Mouse (Mus musculus) midbrain, embryonic 12.5 days (tissue): ENCODE results near the gene Endog. TPM values are rescaled to one million over a fixed set of nuclear protein-coding genes. Genes with fewer than 3 reads are reported as not detected.
A peak's percentile ranks its signal among the peaks of the same experiment; 100 is the strongest.
"Not testable (repeated sequence)": the region's sequence is repeated elsewhere in the genome, so short reads cannot be mapped to it uniquely, and the experiment has no call there.

Source experiments
- ATAC-seq: fragments of 200-750 bp; cut with Nextera tagmentation; 2 replicates; pipeline ENCODE4 v1.8.0; 2017; ENCODE audit warnings: low read depth, moderate TSS enrichment, moderate library complexity; ENCODE audit not compliant: low FRiP score
- H3K27ac ChIP-seq: fragments of 300-500 bp; sonication (generic); replicated peaks from 2 replicates; pipeline ENCODE4 v1.5.1; 2016; ENCODE audit warnings: mild to moderate bottlenecking
- H3K27me3 ChIP-seq: fragments of 300-500 bp; sonication (generic); 2 replicates; pipeline ENCODE4 v1.6.1; 2016; ENCODE audit warnings: mild to moderate bottlenecking
- H3K36me3 ChIP-seq: fragments of 300-500 bp; sonication (generic); 2 replicates; pipeline ENCODE4 v1.6.1; 2016
- H3K4me1 ChIP-seq: fragments of 300-500 bp; sonication (generic); 2 replicates; pipeline ENCODE4 v1.6.1; 2016
- H3K4me2 ChIP-seq: fragments of 300-500 bp; sonication (generic); replicated peaks from 2 replicates; pipeline ENCODE4 v1.6.1; 2016; ENCODE audit warnings: mild to moderate bottlenecking, moderate library complexity
- H3K4me3 ChIP-seq: fragments of 300-500 bp; sonication (generic); 2 replicates; pipeline ENCODE4 v1.5.1; 2016; ENCODE audit warnings: mild to moderate bottlenecking
- H3K9ac ChIP-seq: fragments of 300-500 bp; sonication (generic); replicated peaks from 2 replicates; pipeline ENCODE4 v1.6.1; 2016; ENCODE audit warnings: mild to moderate bottlenecking, moderate library complexity
- H3K9me3 ChIP-seq: fragments of 300-500 bp; sonication (generic); 2 replicates; pipeline ENCODE4 v1.6.1; 2016; ENCODE audit warnings: mild to moderate bottlenecking
- WGBS: fragments of 180-500 bp; shearing (Covaris S2); methylation state at CpG from one replicate; pipeline ENCODE4 v1.1.7; 2016; 5-methylcytosine and 5-hydroxymethylcytosine counted together
- polyA plus RNA-seq: library from polyadenylated mRNA; unstranded; fragments of >200 nt; fragmentation: Nextera tagmentation; extraction: Ambion mirVana; gene quantifications from 2 replicates; pipeline ENCODE4 v1.2.1, GENCODE M21; 2016

The Endog gene
- polyA plus RNA-seq, result 13.9 and 14.2 TPM in 2 replicates

DNA sequence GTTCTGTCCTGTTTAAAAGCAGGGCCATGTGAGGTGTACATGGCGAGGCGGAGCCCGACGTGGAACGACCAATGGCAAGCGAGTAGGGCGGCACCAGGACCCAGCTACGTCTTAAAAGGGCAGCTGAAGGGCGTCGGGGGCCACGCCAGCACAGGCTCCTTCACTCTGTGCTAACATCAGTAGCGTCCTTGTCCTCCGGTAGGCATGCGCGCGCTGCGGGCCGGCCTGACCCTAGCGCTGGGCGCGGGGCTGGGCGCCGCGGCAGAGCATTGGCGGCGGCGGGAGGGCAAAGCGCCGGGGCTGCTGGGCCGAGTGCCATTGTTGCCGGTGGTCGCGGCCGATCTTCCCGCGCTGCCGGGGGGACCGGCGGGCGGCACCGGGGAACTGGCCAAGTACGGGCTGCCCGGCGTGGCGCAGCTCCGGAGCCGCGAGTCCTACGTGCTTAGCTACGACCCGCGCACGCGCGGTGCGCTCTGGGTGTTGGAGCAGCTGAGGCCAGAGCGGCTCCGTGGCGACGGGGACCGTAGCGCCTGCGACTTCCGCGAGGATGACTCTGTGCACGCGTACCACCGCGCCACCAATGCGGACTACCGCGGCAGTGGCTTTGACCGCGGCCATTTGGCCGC is at the start of gene Endog:
Gene Endog (plus strand): TSS at position 123 of the 626 bp plus-strand sequence.
- peak within 1 kb of the TSS; percentile 70 for H3K9ac ChIP-seq
- peak within 1 kb of the TSS; percentile 90 for H3K27ac ChIP-seq
- WGBS, result under 1% methylated on average over 68 of the region's 75 CpGs
- peak within 1 kb of the TSS; percentile 76 for H3K4me3 ChIP-seq
- H3K4me1 ChIP-seq, result peaks cover 8% of the 10 kb centered on the region
- ATAC-seq, result peak; percentile 94
- H3K36me3 ChIP-seq, result peaks cover 41% of the 10 kb centered on the region
- peaks cover 11% of the 10 kb centered on the region for H3K27me3 ChIP-seq
- H3K4me2 ChIP-seq, result peak within 1 kb of the TSS; percentile 91
- peaks cover 7% of the 10 kb centered on the region; the same call in 1 of the 2 replicates for H3K9me3 ChIP-seq

DNA sequence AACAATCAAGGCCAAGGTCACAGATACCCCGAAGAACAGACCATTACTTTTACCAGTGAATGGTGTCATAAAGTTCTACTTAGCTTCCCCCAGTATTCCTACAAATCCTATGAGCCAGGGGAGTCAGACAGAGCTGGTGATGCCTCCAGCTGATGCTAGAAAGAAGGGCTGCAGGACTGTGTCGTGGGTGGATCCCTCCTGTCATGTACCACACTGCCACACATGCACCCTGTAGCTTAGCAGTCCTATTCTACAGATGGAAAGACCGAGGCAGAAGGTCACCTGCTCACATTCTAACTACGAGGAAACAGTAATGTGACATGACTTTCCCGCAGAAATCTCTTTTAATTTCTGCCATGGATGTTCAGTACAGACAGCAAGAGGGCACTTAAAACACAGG is 48.5 kb upstream of the Endog start:
- Histone ChIP-seq H3K4me2 (no peak overlapping the region), H3K36me3 (no peaks in the 10 kb centered on the region), H3K4me3 (no peak overlapping the region), H3K4me1 (peaks cover 39% of the 10 kb centered on the region), H3K27ac (no peak overlapping the region), H3K9me3 (no peaks in the 10 kb centered on the region), H3K9ac (no peak overlapping the region), H3K27me3 (no peaks in the 10 kb centered on the region)
- WGBS, result 91% methylated on average over 5 of the region's 5 CpGs
- no peak for ATAC-seq

DNA sequence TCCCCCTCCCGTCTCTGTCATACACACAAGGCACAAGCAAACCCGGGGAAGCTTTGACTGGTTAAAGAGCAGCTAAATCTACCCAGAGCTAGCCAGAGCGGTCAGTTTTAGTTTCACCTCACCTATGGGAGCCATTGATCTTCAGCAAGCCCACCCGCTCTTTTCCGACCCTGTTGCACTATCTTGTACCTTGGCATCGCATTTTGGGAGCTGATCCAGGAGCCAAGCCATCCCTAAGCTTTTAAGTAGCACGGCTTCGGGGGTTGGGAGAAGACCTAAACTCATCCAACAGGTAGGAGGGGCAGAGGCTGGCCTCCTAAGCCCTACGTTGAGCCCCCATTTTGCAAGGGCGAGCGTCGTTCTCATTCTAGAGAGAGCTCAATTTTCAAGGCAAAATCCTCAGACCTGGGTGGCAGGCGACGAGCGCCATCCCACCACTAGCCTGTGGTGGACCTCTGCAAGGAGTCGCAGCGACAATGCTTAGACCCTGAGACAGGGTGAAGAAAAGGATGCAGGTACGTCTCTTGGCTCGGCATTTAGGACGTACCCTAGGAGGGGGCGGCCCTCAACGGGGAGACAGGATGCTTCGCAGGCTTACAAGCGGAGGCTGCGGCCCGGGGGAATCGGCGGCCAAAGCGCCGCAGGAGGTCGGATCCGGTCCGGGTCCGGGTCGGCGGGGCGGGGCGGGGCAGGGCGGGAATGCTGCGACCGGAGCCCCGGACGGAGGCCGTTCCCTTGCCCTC is 47.4 kb upstream of the Endog start:
- H3K9ac ChIP-seq, result peak overlapping the region; percentile 91
- no peaks in the 10 kb centered on the region for H3K36me3 ChIP-seq
- peaks cover 37% of the 10 kb centered on the region for H3K4me1 ChIP-seq
- WGBS, result 1% methylated on average over 44 of the region's 44 CpGs
- H3K9me3 ChIP-seq, result no peaks in the 10 kb centered on the region
- H3K27ac ChIP-seq, result peak overlapping the region; percentile 90
- H3K4me3 ChIP-seq, result peak overlapping the region; percentile 89
- no peaks in the 10 kb centered on the region for H3K27me3 ChIP-seq
- peak overlapping the region; percentile 88 for H3K4me2 ChIP-seq
- ATAC-seq, result peak; percentile 63

DNA sequence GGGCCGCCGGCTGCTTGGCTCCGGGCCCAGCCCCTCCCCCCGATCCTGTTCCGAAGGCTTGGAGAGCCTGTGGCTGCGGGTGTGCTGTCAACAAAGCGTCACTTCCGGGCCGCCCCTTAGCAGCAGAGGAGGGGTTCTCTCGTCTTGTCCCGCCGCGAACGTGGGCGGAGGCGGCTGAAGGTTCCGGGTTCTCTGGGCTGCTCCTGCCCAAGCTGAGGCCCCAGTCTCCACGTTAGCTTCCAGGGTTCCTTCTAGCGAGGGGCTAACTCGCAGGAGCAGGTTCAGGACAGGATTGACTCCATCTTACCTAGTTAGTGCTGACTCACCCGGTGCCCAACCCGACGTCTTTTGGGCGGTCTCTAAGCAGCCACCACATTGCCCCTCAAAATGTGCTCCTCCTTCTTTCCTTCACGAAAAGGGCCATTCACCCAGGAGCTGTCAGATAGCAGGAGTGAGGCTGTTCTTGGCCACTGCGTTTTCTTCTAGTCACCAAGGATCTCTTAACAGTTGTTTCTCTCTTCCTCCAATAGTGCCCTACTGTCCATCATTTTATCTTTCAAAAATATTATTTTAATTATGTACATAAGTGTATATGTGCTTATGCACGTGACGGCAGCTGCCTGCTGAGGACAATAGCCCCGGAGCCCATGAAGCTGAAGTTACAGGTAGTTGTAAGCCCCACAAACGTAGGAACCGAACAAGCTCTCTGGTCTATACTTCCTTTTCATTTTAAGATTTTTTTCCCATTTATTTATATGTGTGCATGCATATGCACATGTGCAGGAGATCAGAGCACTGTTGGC is 46.6 kb upstream of the Endog start, which contains the start of gene Zer1:
Gene Zer1 (minus strand): TSS at position 114 of the 803 bp plus-strand sequence.
- ATAC-seq, result peak; percentile 96
- no peaks in the 10 kb centered on the region for H3K36me3 ChIP-seq
- WGBS, result 10% methylated on average over 31 of the region's 31 CpGs

DNA sequence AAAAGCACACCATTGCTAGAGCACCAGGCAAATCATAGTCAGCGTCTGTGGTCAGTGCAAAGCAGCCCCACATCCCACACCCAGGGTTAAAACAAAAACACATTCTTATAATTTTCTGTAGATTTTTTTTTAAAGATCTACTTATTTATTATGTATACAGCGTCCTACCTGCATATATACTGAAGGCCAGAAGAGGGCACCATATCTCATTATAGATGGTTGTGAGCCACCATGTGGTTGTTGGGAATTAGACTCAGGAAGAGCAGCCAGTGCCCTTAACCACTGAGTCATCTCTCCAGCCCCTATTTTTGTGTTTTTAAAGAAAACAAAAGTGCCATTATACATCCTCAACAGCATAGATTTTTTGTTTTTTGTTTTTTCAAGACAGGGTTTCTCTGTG is 42.5 kb upstream of the Endog start:
- Histone ChIP-seq H3K4me1 (peaks cover 14% of the 10 kb centered on the region), H3K4me2 (no peak overlapping the region), H3K9me3 (no peaks in the 10 kb centered on the region), H3K36me3 (no peaks in the 10 kb centered on the region), H3K4me3 (no peak overlapping the region), H3K27ac (no peak overlapping the region), H3K9ac (no peak overlapping the region), H3K27me3 (no peaks in the 10 kb centered on the region)
- no peak for ATAC-seq
- WGBS, result 31% methylated on average over 2 of the region's 2 CpGs

More for the DNA sequence above, 46.6 kb upstream of the Endog start, which contains the start of gene Zer1:
- peak within 1 kb of the TSS; percentile 89 for H3K4me3 ChIP-seq
- H3K9me3 ChIP-seq, result no peaks in the 10 kb centered on the region
- peak within 1 kb of the TSS; percentile 90 for H3K27ac ChIP-seq
- no peaks in the 10 kb centered on the region for H3K27me3 ChIP-seq
- peak within 1 kb of the TSS; percentile 91 for H3K9ac ChIP-seq
- peak within 1 kb of the TSS; percentile 88 for H3K4me2 ChIP-seq
- peaks cover 29% of the 10 kb centered on the region for H3K4me1 ChIP-seq

DNA sequence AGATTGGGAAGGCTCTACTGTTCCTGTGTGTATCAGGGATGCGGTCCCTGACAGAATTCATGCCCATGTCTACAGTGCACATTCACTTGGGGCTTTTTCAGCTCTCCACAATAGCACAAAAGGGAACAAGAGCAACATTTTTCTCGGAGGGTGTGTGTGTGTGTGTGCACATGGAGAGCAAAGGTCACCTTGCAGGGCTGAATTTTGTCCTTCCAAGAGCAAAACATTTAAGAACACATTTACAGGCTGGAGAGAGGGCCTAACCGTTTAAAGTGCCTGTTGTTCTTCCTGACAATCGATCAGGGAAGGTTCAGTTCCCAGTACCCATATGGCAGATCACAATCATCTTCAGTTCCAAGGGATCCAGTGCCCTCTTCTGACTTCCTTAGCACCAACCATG is 41.1 kb upstream of the Endog start:
- Histone ChIP-seq H3K4me3 (no peak overlapping the region), H3K36me3 (no peaks in the 10 kb centered on the region), H3K4me1 (peaks cover 19% of the 10 kb centered on the region), H3K9me3 (no peaks in the 10 kb centered on the region), H3K27me3 (no peaks in the 10 kb centered on the region), H3K27ac (no peak overlapping the region), H3K4me2 (no peak overlapping the region), H3K9ac (no peak overlapping the region)
- ATAC-seq, result no peak
- 82% methylated on average over 4 of the region's 4 CpGs for WGBS

DNA sequence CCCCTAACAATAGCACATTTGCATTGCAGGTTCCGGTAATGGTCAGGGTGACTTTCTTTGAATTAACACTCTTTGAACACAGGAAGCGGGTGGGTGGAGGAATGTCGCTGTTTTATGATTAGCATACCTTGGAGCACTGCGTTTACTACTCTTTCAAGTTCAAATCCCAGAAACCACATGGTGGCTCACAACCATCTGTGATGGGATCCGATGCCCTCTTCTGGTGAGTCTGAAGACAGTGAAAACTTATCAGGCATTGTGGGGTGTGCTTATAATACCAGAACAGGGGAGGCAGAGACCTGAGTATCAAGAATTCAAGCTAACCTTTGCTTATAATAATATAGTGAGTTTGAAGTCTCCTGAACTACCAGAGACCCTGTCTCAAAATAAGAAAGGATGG is 40.1 kb upstream of the Endog start:
- WGBS, result 69% methylated on average over 5 of the region's 5 CpGs
- not testable (repeated sequence) for H3K27me3 ChIP-seq, H3K27ac ChIP-seq, H3K4me2 ChIP-seq, H3K36me3 ChIP-seq, H3K9me3 ChIP-seq, H3K9ac ChIP-seq, ATAC-seq, H3K4me3 ChIP-seq
- H3K4me1 ChIP-seq, result peaks cover 20% of the 10 kb centered on the region

DNA sequence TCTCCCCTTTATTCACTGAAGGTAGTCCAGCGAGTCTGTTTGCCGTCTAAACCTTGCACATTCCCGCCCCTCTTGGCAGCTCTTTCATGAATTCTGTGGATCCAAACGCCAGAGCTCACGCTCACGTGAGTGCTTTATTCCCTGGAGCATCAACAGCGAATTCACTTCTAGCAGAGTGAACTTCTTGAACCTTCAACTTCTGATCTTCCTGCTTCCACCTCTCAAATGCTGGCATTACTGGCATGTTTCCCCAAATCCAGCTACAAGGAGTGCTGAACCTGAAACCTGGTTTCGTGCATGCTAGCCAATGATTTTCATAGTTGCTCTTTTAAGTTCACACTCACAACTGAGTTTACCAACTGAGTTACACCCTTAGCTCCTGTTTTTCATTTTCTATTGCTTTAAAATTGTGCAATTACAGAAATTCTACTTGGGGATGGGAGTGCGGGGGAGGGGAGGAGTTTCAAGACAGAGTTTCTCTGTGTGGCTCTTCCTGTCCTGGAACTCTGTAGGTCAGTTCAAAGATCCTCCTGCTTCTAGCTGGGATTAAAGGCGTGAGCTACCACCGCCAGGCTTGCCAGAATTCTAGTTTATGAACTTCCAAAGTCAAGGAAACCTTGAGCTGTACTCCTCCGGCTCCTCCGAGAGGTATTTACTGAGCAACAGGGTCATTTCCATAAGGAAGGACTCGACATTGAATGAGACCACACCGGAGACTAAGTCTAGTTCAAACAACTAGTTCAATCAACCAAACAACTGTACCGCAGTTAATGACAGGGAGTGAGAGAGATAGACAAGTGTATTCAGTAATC is 38.3 kb upstream of the Endog start:
- H3K4me3 ChIP-seq, result peak overlapping the region; percentile 90
- no peaks in the 10 kb centered on the region for H3K9me3 ChIP-seq
- H3K4me2 ChIP-seq, result peak overlapping the region; percentile 94
- peaks cover 19% of the 10 kb centered on the region for H3K36me3 ChIP-seq
- H3K9ac ChIP-seq, result peak overlapping the region; percentile 87; the same call in 1 of the 2 replicates
- peak overlapping the region; percentile 77; the same call in 1 of the 2 replicates for H3K27ac ChIP-seq
- ATAC-seq, result no peak
- 28% methylated on average over 16 of the region's 16 CpGs for WGBS
- H3K4me1 ChIP-seq, result peaks cover 20% of the 10 kb centered on the region
- no peaks in the 10 kb centered on the region for H3K27me3 ChIP-seq

DNA sequence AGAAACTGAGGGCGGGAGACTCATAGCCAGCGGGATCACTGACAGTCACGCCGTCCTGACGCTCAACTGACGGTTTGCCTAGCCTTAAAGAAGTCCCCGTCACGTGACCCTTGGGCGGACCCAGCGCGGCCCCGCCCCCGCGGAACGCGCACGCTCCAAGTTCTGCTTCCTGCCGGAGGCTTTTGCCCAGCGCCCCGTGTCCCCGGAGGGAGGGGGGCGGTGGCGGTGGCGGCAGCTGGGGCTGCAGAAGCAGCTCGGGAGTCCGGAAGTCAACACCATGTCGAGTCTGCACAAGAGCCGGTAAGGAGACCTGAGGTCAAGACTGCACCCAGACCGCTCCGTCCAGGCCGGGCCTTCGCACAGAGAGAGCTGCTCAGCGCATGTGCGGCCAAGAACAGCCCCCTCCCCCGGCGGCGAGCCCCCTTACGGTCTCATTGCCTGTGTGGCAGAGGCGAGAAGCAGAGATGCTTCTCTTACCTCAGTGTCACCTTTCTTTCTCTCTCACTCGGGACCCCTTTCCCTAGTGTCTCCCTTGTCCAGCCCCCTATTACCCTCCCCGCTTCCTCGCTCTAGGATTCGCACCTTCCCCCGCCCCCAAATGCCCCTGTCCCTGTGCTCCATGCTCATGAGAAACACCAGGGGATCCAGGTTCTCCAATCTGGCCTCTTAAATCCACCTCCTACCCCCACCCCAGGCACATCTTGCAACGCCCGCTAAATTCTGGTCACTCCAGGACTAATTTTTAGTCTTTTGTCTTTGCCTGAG is 37.5 kb upstream of the Endog start, which contains the start of gene Tbc1d13:
Gene Tbc1d13 (plus strand): TSS at position 134 of the 765 bp plus-strand sequence.
- Histone ChIP-seq H3K4me3 (peak within 1 kb of the TSS; percentile 90), H3K4me1 (peaks cover 20% of the 10 kb centered on the region), H3K9me3 (no peaks in the 10 kb centered on the region), H3K4me2 (peak within 1 kb of the TSS; percentile 94), H3K27ac (peak within 1 kb of the TSS; percentile 77), H3K27me3 (no peaks in the 10 kb centered on the region), H3K9ac (peak within 1 kb of the TSS; percentile 87), H3K36me3 (peaks cover 19% of the 10 kb centered on the region)
- ATAC-seq, result peak; percentile 94
- whole genome bisulfite sequencing, result under 1% methylated on average over 44 of the region's 46 CpGs

DNA sequence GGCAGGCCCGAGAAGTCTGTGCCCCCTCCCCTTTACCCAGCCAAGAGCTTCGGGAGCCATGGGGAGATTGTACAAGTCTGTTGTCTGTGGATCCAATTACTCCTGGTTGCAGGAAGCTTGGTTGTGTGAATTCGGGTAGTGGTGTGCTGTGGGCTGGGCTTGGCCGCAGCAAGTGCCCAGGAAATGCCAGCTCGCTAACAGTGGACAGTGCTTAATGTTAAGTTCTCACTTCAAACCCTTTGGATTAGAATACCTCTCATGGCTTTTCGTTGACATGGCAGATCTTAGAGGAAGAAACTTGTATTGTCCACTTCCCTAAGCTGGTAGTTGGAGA is 36.9 kb upstream of the Endog start:
- Histone ChIP-seq H3K27me3 (no peaks in the 10 kb centered on the region), H3K4me3 (peak overlapping the region; percentile 90), H3K4me2 (peak overlapping the region; percentile 94), H3K27ac (peak overlapping the region; percentile 77), H3K36me3 (peaks cover 19% of the 10 kb centered on the region), H3K9ac (peak overlapping the region; percentile 87), H3K4me1 (peaks cover 20% of the 10 kb centered on the region), H3K9me3 (no peaks in the 10 kb centered on the region)
- ATAC-seq, result no peak
- WGBS, result 30% methylated on average over 6 of the region's 6 CpGs
